Mouse (Mus musculus) mouse trophoblast stem cell (cell line): ENCODE data around the gene Ddx42.
"Not testable (repeated sequence)": the region's sequence is repeated elsewhere in the genome, so short reads cannot be mapped to it uniquely, and the experiment has no call there.

Experiments
- in situ Hi-C, 2 experiments: fragments of 300-500 bp; cut with MseI, MboI; formaldehyde crosslinking; loops; 2 replicates in 1 of 2; 3 replicates in 1 of 2; pipeline ENCODE4 v1.15.1; 2025

Ddx42 gene

GRCm38 (mm10) chr11:106216730-106217490 is at the start of gene Ddx42:
TSS of gene Ddx42 (plus strand) at chr11:106216926.
- in situ Hi-C loops, result no loop called here

GRCm38 (mm10) chr11:106167435-106167834 is 49.3 kb upstream of the Ddx42 start:
- in situ Hi-C loops, result no loop called here

GRCm38 (mm10) chr11:106170807-106171206 is 45.9 kb upstream of the Ddx42 start:
- in situ Hi-C loops, result no loop called here

GRCm38 (mm10) chr11:106173228-106173627 is 43.5 kb upstream of the Ddx42 start:
- in situ Hi-C loops, result no loop called here

DNA sequence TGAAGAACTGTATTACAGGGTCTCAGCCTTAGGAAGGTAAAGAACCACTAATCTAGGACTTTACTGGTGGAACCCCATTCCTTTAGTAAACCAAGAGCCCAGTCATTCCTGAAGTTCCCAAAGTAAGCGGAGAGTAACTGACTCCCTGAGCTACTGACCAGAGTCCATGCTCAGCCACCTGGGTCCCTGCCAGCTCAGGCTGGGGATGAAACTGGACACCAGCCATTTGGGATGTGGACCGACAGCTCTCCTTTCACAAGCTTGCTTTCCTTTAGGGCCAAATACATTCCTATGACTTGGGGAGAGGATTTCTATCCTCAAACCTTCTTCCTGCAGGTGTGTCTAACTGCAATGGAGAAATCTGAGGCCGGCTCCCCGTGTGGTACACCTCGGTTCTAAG is 42.4 kb upstream of the Ddx42 start:
- in situ Hi-C loops, result no loop called here

DNA sequence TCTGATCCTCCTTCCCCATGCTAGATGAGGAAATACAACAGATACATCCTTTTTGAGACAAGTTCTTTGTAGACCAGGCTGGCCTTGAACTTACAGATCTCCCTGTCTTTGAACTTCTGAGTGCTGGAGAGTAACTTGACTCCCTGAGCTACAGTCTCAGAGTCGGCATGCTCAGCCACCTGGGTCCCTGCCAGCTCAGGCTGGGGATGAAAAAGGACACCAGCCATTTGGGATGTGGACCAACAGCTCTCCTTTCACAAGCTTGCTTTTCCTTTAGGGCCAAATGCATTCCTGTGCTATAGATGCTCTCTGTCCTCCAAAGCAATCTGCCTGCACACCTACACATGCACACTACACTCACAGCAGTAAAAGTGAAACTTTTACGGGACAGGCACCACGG is 41.6 kb upstream of the Ddx42 start:
- in situ Hi-C loops, result no loop called here

- in situ Hi-C loops, result no loop called here
Measured at GRCm38 (mm10) chr11:106176372-106176771, 40.4 kb upstream of the Ddx42 start.

DNA sequence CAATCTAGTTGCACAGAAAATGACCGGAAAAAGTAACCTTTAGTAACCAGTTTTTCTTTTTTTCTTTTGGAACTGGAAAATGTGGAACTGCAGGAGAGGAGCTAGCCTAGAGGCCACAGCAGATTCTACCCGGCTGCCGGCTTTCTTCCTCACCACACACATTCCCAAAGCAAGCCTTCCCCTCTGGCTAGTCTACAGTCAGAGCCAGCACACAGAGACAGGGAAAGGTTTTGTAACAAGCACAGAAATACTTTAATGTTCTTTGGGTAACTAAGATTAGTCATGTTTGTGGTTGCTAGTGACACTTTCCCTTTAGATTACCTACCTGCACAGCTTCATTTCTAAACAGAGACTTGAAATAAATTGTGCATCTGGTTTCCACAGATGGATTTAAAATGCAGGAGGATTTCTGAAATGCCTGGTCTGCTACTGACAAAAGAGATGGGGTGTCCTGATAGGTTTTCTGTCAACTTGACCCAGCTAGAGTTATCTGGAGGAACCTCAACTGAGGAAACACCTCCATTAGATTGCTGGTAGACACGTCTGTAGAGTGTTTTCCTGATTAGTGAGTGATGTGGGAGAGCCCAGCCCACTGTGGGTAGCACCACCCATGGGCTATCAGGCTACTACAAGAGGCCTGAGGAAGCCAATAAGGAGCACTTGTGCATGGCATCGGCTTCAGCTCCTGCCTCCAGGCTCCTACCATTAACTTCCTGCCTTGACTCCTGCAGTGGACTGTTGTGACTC is 38.5 kb upstream of the Ddx42 start:
- in situ Hi-C loops, result no loop called here

- in situ Hi-C loops, result no loop called here
Measured at GRCm38 (mm10) chr11:106179711-106180448, 36.8 kb upstream of the Ddx42 start.

- in situ Hi-C loops, result no loop called here
Measured at GRCm38 (mm10) chr11:106180449-106180801, 36.3 kb upstream of the Ddx42 start.

- in situ Hi-C loops, result no loop called here
Measured at GRCm38 (mm10) chr11:106187326-106187725, 29.4 kb upstream of the Ddx42 start.

DNA sequence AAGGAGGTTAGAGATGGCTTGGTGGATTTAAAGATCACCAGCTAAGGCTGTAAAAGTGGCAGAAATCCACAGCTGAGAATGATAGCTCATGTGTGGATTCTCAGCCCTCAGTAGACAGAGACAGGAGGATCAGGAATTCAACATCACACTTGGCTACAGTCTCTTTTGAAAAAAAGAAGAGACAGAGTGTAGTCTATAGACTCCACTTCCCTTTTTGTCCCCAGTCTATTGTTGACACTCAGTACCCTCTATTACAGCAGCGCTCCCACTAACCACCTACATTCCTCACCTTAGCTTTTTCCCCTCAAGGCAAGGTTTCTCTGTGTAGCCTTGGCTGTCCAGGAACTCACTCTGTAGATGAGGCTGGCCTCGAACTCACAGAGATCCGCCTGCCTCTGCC is 25.0 kb upstream of the Ddx42 start:
- in situ Hi-C loops, result no loop called here

DNA sequence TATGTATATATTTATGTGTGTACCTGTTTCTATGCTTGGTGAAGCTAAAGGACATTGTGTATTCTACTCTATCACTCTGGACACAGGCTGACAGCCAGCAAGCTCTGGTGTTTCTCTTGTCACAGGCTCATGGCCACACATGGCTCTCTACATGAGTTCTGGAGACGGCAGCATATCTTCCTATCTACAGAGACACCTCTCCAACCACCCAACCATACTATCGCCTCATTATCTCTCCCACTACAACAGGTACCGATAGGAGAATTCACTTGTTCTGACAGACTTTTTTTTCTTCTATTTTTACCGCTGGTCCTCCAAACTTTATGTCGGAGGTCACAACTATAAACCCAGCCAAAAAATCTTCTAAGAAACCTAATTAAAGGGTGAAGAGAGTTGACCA is 24.5 kb upstream of the Ddx42 start:
- in situ Hi-C loops, result no loop called here

DNA sequence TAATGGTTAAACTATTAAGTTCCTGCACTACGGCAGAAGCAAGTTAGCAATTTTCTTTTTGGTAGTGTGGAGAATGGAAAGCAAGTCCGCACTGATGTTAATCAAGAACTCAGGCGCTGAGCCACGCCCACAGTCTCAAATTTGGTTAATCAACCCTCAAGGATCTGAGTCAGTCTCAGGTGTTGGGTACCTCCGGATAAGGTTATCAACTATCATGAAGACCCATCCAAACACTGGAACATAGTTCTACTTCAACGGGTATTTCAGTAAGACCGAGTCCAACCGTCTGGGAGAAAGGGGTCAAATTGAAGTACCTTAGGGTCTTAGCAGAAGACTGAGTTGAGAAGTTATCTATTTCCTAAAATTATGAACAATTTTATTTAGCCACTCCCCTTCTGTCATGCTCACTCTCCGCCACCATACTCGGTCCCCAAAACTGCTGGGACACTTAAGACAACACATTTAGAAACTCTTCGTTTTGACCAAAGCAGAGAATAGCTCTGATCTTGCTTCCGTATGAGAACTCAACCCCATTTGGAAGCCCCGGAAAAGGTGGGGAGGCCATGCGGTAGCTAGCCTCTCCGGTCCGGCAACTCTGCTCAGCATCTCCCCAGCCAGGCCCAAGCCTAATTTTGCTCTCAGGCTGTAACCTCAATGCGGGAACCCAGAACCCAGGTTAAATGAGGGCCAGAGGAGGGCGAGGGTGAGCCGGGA is 23.9 kb upstream of the Ddx42 start:
- in situ Hi-C loops, result no loop called here

DNA sequence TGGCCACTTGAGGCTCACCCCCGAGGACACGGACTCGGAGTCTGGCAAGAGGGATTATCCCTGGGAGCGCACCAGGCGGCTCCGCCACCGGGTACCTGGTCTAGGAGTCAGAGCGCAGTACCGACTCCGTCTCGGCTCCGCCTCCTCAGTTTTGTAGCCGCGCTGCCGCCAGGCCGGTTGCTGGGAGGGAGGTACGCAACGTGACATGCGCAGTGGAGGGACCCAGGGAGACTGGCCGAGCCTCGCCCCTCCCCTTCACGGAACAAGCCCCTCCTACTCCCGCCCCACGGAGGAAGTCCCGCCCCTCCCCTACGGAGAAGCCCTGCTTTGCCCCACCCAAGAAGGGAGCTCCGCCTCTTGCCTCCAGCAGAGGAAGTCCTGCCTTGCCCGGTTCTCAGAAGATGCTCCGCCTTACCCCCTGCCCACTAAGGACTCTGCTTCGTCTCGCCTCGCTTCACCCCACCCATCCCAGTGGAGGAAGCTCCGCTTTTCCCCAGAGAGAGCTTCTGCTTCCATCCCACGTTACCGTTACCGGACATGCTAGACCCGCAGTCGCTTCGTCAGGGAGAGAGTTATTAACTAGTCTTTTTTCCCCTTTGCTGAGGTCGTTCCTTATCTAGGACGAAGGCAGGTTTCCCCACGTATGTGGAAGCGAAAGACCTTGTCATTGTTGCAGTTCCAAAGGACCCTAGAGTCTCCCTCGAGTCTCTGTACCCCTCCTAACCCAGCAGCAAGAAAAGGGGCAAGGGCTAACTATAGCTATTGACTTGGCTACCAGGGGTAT is 23.2 kb upstream of the Ddx42 start:
- in situ Hi-C loops, result no loop called here

DNA sequence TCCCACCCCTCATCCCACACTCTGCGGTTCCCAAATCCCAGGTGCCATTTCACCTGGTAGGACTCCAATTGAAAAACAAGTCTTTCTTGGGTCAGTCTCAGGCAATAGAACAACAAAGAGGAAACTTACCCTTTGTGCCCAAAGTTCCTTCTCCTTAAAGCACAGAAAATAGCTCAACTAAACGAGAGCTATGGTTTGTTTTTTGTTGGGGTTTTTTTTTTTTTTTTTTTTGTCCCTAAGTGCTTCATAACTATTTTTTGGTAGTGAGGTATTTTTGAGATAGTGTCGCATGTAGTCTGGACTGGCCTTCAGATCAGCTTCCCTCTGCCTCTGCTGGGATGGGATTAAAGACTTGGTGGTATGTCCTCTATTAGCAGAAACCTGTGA is 22.6 kb upstream of the Ddx42 start:
- in situ Hi-C loops, result no loop called here

GRCm38 (mm10) chr11:106194891-106195290 is 21.8 kb upstream of the Ddx42 start:
- in situ Hi-C loops, result no loop called here

DNA sequence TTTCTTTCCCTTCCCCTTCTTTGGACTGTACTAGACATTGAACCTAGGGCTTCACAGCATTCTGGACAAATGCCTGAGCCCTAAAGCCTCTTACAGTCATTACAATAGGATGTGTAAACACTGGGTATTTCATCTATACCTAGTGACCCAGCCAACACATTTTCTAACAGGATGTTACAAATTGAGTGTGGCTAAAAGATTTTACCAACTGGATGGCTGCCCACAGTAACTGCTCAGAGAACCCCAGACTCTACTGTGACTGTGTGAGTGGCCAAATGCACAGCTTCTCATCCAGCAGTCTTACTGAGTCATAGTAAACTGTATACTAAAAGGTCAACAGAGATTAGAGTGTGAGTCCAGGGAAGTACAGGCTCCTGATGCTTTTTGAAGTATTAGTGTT is 21.4 kb upstream of the Ddx42 start:
- in situ Hi-C loops, result no loop called here

GRCm38 (mm10) chr11:106198277-106198676 is 18.4 kb upstream of the Ddx42 start:
- in situ Hi-C loops, result no loop called here

DNA sequence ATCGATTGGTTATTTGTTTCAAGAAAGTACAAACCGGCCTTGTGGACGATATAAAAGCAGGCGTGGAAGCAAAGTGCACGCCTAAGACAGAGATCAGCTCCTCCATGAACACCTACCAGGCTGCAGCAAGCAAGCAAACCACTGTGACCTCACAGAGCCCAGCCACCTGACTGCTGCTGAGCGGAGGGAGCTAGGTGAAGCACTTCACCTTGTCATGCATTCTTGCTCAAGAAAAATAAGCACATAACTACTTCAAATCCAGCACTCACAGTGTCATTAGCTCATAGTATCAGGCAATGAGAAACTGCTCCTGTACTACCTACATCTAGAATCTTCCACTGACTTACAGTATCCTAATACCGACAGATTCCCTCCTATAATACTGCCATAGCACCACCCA is 16.7 kb upstream of the Ddx42 start:
- in situ Hi-C loops, result not testable (repeated sequence)

DNA sequence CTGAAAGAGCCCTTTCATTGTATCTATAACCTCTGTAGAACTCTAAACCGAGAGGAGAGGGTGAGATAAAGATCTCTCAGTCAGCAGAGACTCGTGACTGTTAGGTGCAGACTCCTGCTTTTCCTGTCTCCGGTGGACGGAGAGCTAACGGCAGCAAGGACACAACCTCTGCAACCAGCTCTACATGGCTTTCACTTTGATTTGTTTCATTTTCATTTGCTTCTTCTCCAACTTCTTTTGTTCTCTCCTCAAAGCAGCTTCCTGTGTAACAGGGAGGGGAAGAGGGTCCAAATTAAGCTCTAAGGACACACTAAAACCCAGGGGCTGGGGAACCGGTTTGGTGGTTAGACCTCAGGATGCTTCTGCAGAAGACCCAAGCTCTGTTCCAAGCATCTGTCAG is 16.0 kb upstream of the Ddx42 start:
- in situ Hi-C loops, result no loop called here
